Mouse (Mus musculus) adrenal gland, adult 2 months (tissue): ENCODE measurements at regions not wholly inside any gene's neighbourhood (a gene's known extent, or its start where the extent isn't known, plus 50 kb on each side); places are given as distances from the start of the nearest gene placed in this dataset.

Experiments
- DNase-seq: peaks from one replicate; pipeline ENCODE4 v3.0.0; 2021

DNA sequence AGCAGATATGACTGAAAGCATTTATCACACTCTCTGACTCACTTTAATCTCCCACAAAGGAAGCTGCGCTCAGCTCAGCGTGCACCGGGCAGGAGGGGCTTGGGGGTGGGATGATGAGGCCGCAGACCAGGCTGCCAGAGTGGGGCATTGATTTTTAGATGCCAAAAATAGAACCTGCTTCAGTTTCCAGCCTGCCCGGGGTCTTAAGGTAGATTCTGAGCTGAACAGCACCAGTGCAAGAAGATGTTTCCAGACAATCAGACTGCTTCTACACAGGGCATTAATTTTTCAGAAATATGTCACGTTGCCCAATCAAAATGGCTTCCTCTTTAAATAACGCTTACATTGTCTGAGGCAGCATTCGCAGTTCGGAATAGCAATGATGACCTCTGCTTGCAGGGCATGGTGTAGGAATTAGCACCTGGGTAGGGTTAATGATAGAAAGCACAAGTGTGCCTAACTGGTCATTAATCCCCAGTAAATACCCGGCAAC, 2772.7 kb upstream of the 5930422O12Rik start:
- peak; percentile 66 for DNase-seq

DNA sequence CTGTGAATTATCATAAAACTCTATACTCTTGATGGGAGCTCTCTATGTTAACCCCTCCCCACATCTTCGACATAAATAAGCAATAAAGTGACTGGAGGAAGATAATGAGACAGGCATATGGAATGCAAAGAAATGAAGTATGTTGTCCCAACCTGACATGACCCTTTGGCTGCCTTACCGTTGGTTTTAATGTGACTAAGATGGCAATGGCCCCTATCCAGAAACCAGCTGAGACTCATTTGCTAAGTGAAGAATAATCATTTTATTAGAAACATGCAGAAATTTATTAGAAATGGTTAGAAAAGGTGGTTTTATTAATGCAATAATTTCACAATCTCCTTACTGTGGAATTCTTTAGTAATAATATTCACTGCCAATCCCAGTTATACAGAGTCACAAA, 2767.2 kb upstream of the 5930422O12Rik start:
- DNase-seq, result no peak

DNA sequence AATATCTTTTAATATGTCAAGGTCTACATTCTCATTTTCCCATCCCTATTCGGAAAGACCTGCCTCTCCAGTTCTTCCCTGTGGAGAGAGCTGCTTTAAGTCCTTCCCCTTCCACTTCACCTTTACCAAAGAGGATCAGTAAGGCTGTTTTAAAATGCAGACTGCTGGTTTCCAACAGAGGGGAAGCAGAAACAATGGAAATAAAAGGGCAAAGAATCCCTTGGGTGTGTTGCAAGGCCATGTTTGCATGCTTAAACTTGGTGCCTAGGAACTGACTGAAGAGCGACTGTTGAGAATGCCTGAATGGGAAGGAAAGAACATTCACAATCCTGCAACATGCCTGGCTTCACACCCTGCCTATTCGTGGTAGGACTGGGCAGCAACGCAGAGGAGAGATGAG, 2759.1 kb upstream of the 5930422O12Rik start:
- DNase-seq, result no peak

DNA sequence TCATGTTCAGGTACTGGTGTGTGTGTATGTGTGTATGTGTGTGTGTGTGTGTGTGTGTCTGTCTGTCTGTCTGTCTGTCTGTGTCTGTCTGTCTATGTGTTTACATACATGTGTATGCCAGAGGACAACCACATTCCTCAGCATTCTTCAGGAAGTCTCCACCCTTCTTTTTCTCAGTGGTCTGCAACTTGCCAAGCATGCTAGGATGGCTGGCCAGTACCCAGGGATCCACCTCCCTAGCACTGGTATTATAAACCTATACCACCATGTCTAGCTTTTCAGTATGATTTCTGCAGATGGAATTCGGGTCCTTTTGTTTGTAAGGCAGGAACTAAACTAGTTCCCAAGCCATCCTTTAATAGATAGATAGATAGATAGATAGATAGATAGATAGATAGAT, 2751.1 kb upstream of the 5930422O12Rik start:
- DNase-seq, result no peak

DNA sequence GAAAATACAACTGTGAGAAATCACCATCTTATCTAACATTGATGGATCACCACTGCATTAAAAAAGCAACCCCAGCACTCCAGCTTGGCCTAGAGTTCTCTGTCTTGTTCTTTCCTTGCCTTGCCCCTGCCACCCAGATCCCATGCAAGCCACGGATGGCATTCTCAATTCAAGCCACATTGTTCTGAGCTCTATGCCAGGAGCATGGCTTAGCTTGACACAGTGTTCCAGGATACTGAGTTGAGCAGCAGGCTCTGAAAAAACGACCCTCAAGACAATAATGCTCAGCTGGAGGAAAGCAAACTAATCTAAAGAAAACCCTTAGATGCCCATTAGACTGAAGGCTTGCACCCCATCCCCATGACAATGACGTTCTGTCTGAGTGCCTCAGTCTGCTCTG, 2746.3 kb upstream of the 5930422O12Rik start:
- no peak for DNase-seq

DNA sequence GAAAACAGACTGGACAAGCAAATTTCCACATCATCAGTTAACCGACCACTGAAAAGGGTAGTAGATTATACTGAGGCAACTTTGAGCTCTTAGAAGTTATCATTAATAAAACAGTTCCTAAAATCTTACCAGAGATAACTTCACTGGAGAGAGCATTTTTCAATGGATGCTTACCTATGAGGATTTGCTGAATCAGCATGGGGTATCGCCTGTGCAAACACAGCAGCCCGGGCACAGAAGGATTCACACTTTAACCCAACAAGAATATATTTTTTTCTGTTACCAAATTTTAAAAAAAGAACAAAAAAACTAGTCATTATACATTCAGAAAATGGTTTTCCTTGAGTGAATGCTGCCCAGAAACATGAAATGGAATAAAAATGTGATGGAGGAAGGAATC, 2742.0 kb upstream of the 5930422O12Rik start:
- DNase-seq, result no peak

DNA sequence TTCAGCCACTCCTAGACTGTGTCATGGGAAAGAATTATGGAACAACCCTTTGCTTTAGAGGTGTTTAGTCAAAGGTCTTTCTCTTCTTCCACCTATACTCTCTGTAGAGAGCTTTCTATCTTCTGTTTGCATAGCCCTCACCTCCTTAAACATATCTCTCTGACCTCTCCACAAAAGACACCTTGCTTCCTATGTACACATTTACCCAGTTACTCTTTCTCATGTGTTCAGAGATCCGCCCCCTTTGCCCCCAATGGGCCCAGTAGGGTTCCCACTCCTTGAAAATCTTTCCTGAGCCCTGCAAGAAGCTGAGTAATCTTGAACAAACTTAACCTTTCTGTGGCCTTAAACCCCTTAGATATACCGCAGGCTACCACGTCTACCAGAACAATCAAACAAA, 2734.4 kb upstream of the 5930422O12Rik start:
- DNase-seq, result no peak

DNA sequence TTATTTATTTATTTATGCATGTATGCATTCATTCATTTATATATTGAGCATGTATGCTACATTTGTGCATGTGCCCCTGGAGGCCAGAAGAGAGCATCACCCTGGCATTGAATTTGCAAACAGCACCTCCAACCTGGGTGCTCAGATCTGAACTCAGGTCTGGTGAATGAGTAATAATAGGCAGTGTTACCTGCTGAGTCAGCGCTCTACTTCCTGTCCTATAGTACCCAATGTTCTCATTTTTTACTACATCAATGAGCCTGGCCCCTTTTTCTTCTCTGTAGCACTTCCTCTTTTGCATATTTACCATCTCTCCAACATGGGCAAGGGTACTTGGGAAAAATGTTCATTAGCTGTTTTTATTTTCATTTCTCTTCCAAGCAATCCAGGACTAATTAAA, 2711.9 kb upstream of the 5930422O12Rik start:
- no peak for DNase-seq

DNA sequence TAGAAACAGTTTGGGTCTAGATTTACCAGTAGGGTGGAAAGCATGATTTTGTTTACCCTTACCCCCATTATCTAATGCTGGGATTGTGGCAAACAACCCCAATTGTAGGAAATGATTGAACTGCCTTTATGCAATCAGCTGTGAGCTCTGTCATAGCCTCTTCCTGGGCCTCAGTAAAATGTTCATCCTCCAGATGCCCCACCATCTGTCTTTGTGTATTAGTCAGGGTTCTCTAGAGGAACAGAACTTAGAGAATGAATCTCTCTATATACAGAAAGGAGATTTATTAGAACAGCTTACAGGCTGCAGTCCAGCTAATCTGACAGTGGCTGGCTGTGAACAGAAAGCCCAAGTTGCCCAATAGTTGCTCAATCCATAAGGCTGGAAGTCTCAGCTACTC, 2698.1 kb upstream of the 5930422O12Rik start:
- no peak for DNase-seq

DNA sequence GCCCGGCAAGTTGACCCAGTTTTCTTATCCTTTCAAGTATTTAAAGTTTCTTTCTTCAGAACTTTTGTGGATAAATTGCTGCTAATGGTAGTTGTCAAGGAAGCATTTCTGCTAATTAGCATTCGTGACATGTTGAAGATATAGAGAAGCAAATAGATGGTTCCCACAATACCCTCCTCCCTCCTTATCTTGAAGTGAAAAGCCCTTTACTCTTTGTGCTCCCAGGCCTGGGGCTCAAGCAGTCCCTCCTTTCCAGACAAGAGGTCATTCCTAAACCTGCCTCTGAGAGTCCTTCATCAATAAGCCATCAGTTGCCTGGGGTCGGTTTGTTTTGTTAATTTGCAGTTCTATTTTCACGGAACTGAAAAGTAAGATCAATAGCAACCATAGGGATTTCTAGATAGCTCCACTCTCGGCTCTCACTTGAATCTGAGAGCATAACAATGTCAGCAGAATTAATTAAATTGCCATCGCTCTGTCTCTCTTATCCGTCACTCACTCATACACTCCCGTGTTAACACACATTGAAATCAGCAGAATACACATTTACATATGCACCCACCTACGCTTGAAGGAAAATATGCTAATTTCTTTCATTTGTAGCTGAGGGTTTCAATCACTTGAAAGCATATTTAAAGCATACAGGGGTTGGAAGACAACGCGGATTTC, 2695.8 kb upstream of the 5930422O12Rik start:
- no peak for DNase-seq

DNA sequence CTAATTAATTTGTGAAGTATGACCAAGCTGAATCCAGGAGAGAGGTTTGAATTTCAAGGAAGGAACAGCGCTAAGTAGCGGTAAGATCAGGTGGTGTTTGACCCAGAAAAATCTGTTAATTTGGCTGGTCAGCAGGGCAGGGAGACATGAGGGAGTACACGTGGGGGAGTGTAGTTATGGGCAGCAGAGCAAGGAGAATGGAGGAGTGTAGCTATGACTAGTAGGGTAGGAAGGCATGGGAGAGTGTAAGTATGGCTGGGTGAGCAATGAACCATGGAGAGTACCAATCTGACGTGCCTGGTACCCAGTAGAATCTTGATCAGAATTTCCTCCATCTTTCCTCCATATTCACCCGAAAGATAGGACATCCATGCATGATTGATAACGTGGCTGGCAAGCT, 2695.1 kb upstream of the 5930422O12Rik start:
- no peak for DNase-seq

DNA sequence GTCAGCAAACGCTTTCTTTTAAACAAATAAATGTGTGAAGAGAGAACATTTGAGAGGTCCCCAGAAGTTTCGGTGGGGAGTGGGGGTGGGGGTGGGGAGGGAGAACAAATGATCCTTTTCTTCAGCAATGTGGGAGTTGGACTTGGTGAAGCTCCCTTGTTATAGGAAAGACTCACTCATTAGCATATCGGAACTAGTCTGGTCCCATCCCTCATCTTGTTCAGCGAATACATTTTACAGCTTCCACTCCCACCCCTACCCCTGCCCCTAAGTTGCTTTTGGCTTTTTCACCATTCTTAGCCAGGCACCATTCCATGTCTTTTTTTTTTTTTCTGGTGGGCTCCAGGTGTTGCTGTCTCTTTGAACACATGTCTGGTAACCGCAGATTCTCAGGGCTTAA, 2693.2 kb upstream of the 5930422O12Rik start:
- DNase-seq, result no peak

DNA sequence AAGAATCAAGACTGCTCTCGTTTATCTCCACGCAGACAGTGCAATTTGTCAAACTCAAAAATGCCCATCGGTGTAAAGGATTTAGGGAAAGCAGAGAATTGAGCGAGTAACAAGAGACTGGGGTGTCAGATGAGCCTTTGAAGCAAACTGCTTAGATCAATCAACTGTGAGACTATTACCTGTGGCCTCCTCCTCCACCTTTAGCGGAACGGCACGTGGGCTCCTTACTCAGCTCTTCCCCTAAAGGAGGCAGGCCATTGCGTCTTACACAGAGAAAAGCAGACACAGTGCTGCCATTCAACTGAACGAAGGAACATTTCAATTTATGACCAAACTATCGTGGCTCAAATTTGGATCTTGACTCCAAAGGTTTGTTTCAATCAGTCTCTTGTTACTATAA, 2692.8 kb upstream of the 5930422O12Rik start:
- DNase-seq, result no peak

DNA sequence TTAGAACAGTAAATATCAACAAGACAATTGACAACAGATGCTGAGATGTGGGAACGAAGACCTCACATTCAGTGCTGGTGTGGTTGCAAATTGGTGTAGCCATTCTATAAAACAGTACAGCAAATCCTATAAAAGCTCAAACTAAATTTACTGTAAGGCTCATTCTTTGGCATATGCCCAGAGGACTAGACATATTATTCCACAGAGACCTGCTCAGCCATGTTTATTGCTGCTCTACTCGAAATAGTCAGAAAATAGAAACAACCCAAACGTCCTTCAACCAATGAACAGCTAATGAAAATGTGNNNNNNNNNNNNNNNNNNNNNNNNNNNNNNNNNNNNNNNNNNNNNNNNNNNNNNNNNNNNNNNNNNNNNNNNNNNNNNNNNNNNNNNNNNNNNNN, 2681.6 kb upstream of the 5930422O12Rik start:
- DNase-seq, result no peak
